Mouse (Mus musculus) liver, postnatal 0 days (tissue): Measurements from ENCODE around the gene Tapbp. TPM values are rescaled to one million over a fixed set of nuclear protein-coding genes. Genes with fewer than 3 reads are reported as not detected.

Experiments used
- ATAC-seq: fragments of 200-750 bp; cut with Nextera tagmentation; 2 replicates; pipeline ENCODE4 v1.8.0; 2017; ENCODE audit warnings: mild to moderate bottlenecking, moderate library complexity
- DNase-seq: peaks from one replicate; pipeline ENCODE4 v3.0.0-alpha.2; 2016
- H3K27ac ChIP-seq: fragments of 300-500 bp; sonication (generic); 2 replicates; pipeline ENCODE4 v1.5.1; 2014; ENCODE audit warnings: antibody characterized with exemption, moderate library complexity, mild to moderate bottlenecking, low read depth
- H3K27me3 ChIP-seq: fragments of 300-500 bp; sonication (generic); 2 replicates; pipeline ENCODE4 v1.6.1; 2014; ENCODE audit warnings: low read length, control low read depth, mixed read lengths; ENCODE audit not compliant: insufficient read depth
- H3K36me3 ChIP-seq: fragments of 300-500 bp; sonication (generic); replicated peaks from 2 replicates; pipeline ENCODE4 v1.6.1; 2014; ENCODE audit warnings: mild to moderate bottlenecking, control low read depth, low read length, moderate library complexity, mixed read lengths; ENCODE audit not compliant: insufficient read depth
- H3K4me1 ChIP-seq: fragments of 300-500 bp; sonication (generic); 2 replicates; pipeline ENCODE4 v1.6.1; 2014; ENCODE audit warnings: antibody characterized with exemption, mild to moderate bottlenecking, control low read depth; ENCODE audit not compliant: insufficient read depth
- H3K4me2 ChIP-seq: fragments of 300-500 bp; sonication (generic); 2 replicates; pipeline ENCODE4 v1.6.1; 2014; ENCODE audit warnings: low read depth, mild to moderate bottlenecking, low read length, moderate library complexity, mixed read lengths
- H3K4me3 ChIP-seq: fragments of 300-500 bp; sonication (generic); 2 replicates; pipeline ENCODE4 v1.5.1; 2014; ENCODE audit warnings: low read depth, low read length
- H3K9ac ChIP-seq: fragments of 300-500 bp; sonication (generic); replicated peaks from 2 replicates; pipeline ENCODE4 v1.6.1; 2014; ENCODE audit warnings: mild to moderate bottlenecking, moderate library complexity
- H3K9me3 ChIP-seq: fragments of 300-500 bp; sonication (generic); 2 replicates; pipeline ENCODE4 v1.6.1; 2016; ENCODE audit warnings: mild to moderate bottlenecking, control low read depth, low read length, mixed read lengths
- CTCF ChIP-seq: sonication (generic); IDR thresholded peaks from 2 replicates; pipeline ENCODE4 v1.5.1; 2016; ENCODE audit warnings: antibody characterized with exemption, low read depth
- EP300 ChIP-seq: IDR thresholded peaks from 2 replicates; pipeline ENCODE4 v1.6.1; 2016; ENCODE audit warnings: antibody characterized with exemption, low read depth, mild to moderate bottlenecking
- WGBS: fragments of 180-500 bp; shearing (Covaris S2); extraction: QIAGEN DNeasy Blood & Tissue Kit; methylation state at CpG from one replicate; pipeline ENCODE4 v1.1.7; 2014; ENCODE audit not compliant: insufficient replicate concordance; 5-methylcytosine and 5-hydroxymethylcytosine counted together
- polyA plus RNA-seq: library from polyadenylated mRNA; unstranded; fragments of >200 nt; fragmentation: Nextera tagmentation; extraction: Ambion mirVana; gene quantifications from 2 replicates; pipeline ENCODE4 v1.2.1, GENCODE M21; 2015

Tapbp gene
- polyA plus RNA-seq, 1 experiment from 2014 or later = 47.0 TPM

GRCm38 (mm10) chr17:33924577-33925283 is 9.0 kb downstream of the Tapbp start:
- no peak for TF ChIP-seq EP300
- peak; percentile 80 for TF ChIP-seq CTCF
- whole genome bisulfite sequencing = 76% methylated on average over 10 of the region's 10 CpGs
- ATAC-seq = no peak

GRCm38 (mm10) chr17:33925406-33926116 is 9.9 kb downstream of the Tapbp start:
- Histone ChIP-seq H3K27me3 (no peaks in the 10 kb centered on the region), H3K36me3 (peaks cover 42% of the 10 kb centered on the region), H3K4me1 (peaks cover 8% of the 10 kb centered on the region), H3K4me2 (no peak overlapping the region), H3K27ac (no peak overlapping the region), H3K4me3 (no peak overlapping the region), H3K9ac (no peak overlapping the region), H3K9me3 (no peaks in the 10 kb centered on the region)
- no peak for TF ChIP-seq EP300
- TF ChIP-seq CTCF = peak; percentile 44
- 85% methylated on average over 21 of the region's 21 CpGs for WGBS
- ATAC-seq (no peak), DNase-seq (no peak)

More at GRCm38 (mm10) chr17:33924577-33925283, 9.0 kb downstream of the Tapbp start:
- H3K36me3 ChIP-seq = peaks cover 42% of the 10 kb centered on the region
- peak; percentile 67 for DNase-seq
- H3K27me3 ChIP-seq = no peaks in the 10 kb centered on the region
- H3K4me1 ChIP-seq = peaks cover 3% of the 10 kb centered on the region; the same call in 1 of the 2 replicates
- no peak overlapping the region for H3K27ac ChIP-seq
- no peaks in the 10 kb centered on the region for H3K9me3 ChIP-seq
- no peak overlapping the region for H3K4me3 ChIP-seq
- no peak overlapping the region for H3K9ac ChIP-seq
- H3K4me2 ChIP-seq = no peak overlapping the region

- no peaks in the 10 kb centered on the region for H3K9me3 ChIP-seq
- TF ChIP-seq EP300 (no peak), CTCF (peak; percentile 64)
- DNase-seq (peak; percentile 53), ATAC-seq (no peak)
- H3K4me2 ChIP-seq = no peak overlapping the region
- peaks cover 8% of the 10 kb centered on the region for H3K4me1 ChIP-seq
- WGBS = 82% methylated on average over 17 of the region's 17 CpGs
- H3K27ac ChIP-seq = no peak overlapping the region
- no peaks in the 10 kb centered on the region for H3K27me3 ChIP-seq
- peaks cover 41% of the 10 kb centered on the region for H3K36me3 ChIP-seq
- H3K9ac ChIP-seq = no peak overlapping the region
- H3K4me3 ChIP-seq = no peak overlapping the region
These were observed 10.7 kb downstream of the Tapbp start for GRCm38 (mm10) chr17:33926207-33926932.

GRCm38 (mm10) chr17:33928251-33928947 is 12.7 kb downstream of the Tapbp start:
- Histone ChIP-seq H3K9me3 (no peaks in the 10 kb centered on the region), H3K36me3 (peaks cover 36% of the 10 kb centered on the region), H3K4me1 (peaks cover 11% of the 10 kb centered on the region), H3K9ac (peak overlapping the region; percentile 80), H3K4me2 (peak overlapping the region; percentile 100), H3K27me3 (no peaks in the 10 kb centered on the region), H3K27ac (no peak overlapping the region), H3K4me3 (peak overlapping the region; percentile 89)
- 60% methylated on average over 21 of the region's 21 CpGs for WGBS
- DNase-seq (no peak), ATAC-seq (no peak)
- TF ChIP-seq CTCF (no peak), EP300 (no peak)

- peak within 1 kb of the TSS; percentile 89 for H3K4me3 ChIP-seq
- H3K9me3 ChIP-seq = no peaks in the 10 kb centered on the region
- H3K27ac ChIP-seq = peak within 1 kb of the TSS; percentile 95
- DNase-seq (peak; percentile 96), ATAC-seq (peak; percentile 88)
- TF ChIP-seq CTCF (peak; percentile 43), EP300 (peak; percentile 58; the same call in 1 of the 2 replicates)
- peak within 1 kb of the TSS; percentile 100 for H3K4me2 ChIP-seq
- H3K4me1 ChIP-seq = peaks cover 11% of the 10 kb centered on the region
- H3K9ac ChIP-seq = peak within 1 kb of the TSS; percentile 80
- H3K36me3 ChIP-seq = peaks cover 41% of the 10 kb centered on the region
- WGBS = under 1% methylated on average over 74 of the region's 80 CpGs
- no peaks in the 10 kb centered on the region for H3K27me3 ChIP-seq
These were observed 13.9 kb downstream of the Tapbp start, which contains the start of gene Rgl2 for GRCm38 (mm10) chr17:33929371-33930279. Gene Rgl2, plus strand, starts transcription at chr17:33929543.
